Mouse (Mus musculus) forebrain, embryonic 11.5 days (tissue): Measurements from ENCODE around the gene M6pr. TPM values are rescaled to one million over a fixed set of nuclear protein-coding genes. Genes with fewer than 3 reads are reported as not detected.

Experiments
- ATAC-seq: fragments of 200-750 bp; cut with Nextera tagmentation; replicated peaks from 2 replicates; pipeline ENCODE4 v1.8.0; 2017; ENCODE audit warnings: moderate TSS enrichment; ENCODE audit not compliant: low FRiP score
- DNase-seq: peaks from one replicate; pipeline ENCODE4 v3.0.0-alpha.2; 2017; ENCODE audit warnings: low spot score
- H3K27ac ChIP-seq: fragments of 300-500 bp; sonication (generic); 2 replicates; pipeline ENCODE4 v1.5.1; 2014; ENCODE audit warnings: low read depth, low read length
- H3K27me3 ChIP-seq: fragments of 300-500 bp; sonication (generic); 2 replicates; pipeline ENCODE4 v1.6.1; 2014; ENCODE audit warnings: mild to moderate bottlenecking, low read length, mixed read lengths; ENCODE audit not compliant: control insufficient read depth, insufficient read depth
- H3K36me3 ChIP-seq: fragments of 300-500 bp; sonication (generic); 2 replicates; pipeline ENCODE4 v1.6.1; 2014; ENCODE audit warnings: mild to moderate bottlenecking, low read length, moderate library complexity, mixed read lengths; ENCODE audit not compliant: control insufficient read depth, insufficient read depth
- H3K4me1 ChIP-seq: fragments of 300-500 bp; sonication (generic); replicated peaks from 2 replicates; pipeline ENCODE4 v1.6.1; 2014; ENCODE audit warnings: low read length, mixed read lengths; ENCODE audit not compliant: control insufficient read depth, insufficient read depth
- H3K4me2 ChIP-seq: fragments of 300-500 bp; sonication (generic); 2 replicates; pipeline ENCODE4 v1.6.1; 2014; ENCODE audit warnings: low read depth, mild to moderate bottlenecking, low read length, moderate library complexity, mixed read lengths; ENCODE audit not compliant: severe bottlenecking
- H3K4me3 ChIP-seq: fragments of 300-500 bp; sonication (generic); 2 replicates; pipeline ENCODE4 v1.5.1; 2014; ENCODE audit warnings: low read depth, low read length
- H3K9ac ChIP-seq: fragments of 300-500 bp; sonication (generic); 2 replicates; pipeline ENCODE4 v1.6.1; 2014; ENCODE audit warnings: low read length
- H3K9me3 ChIP-seq: fragments of 300-500 bp; sonication (generic); 2 replicates; pipeline ENCODE4 v1.6.1; 2016; ENCODE audit warnings: low read length, mixed read lengths; ENCODE audit not compliant: control insufficient read depth
- WGBS: fragments of 180-500 bp; shearing (Covaris S2); extraction: QIAGEN DNeasy Blood & Tissue Kit; methylation state at CpG from one replicate; pipeline ENCODE4 v1.1.7; 2014; 5-methylcytosine and 5-hydroxymethylcytosine counted together
- polyA plus RNA-seq: library from polyadenylated mRNA; unstranded; fragments of >200 nt; fragmentation: Nextera tagmentation; extraction: Ambion mirVana; gene quantifications from 2 replicates; pipeline ENCODE4 v1.2.1, GENCODE M21; 2014

The M6pr gene
- polyA plus RNA-seq, 1 experiment from 2014 or later, result 77.1 TPM

- WGBS, result 76% methylated on average over 4 of the region's 4 CpGs
- ATAC-seq (no peak), DNase-seq (no peak)
- Histone ChIP-seq H3K27me3 (no peaks in the 10 kb centered on the region), H3K9ac (no peak overlapping the region), H3K36me3 (no peaks in the 10 kb centered on the region), H3K4me3 (no peak overlapping the region), H3K27ac (no peak overlapping the region), H3K4me1 (no peaks in the 10 kb centered on the region), H3K9me3 (no peaks in the 10 kb centered on the region), H3K4me2 (no peak overlapping the region)
Measured at GRCm38 (mm10) chr6:122284304-122284703, 24.2 kb upstream of the M6pr start.

DNA sequence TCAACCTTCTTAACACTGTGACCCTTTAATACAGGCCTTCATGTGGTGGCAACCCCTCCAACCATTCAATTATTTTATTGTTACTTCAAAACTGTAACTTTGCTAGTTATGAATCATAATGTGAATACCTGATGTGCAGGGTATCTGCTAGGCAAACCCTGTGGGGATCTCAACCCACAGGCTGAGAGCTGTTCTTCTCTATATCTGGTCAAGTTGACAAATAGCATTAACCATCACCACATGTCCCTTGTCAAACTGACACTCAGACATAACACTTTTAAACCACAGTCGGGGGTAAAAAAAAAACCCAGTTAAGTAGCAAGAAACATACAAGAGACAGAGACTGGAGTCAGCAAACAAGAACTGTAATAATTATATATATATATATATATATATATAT, 23.7 kb upstream of the M6pr start:
- 83% methylated on average over 1 of the region's 1 CpGs for WGBS
- Histone ChIP-seq H3K36me3 (no peaks in the 10 kb centered on the region), H3K27me3 (no peaks in the 10 kb centered on the region), H3K9me3 (no peaks in the 10 kb centered on the region), H3K4me2 (no peak overlapping the region), H3K9ac (no peak overlapping the region), H3K27ac (no peak overlapping the region), H3K4me3 (no peak overlapping the region), H3K4me1 (no peaks in the 10 kb centered on the region)
- no peak for ATAC-seq
- DNase-seq, result no peak

DNA sequence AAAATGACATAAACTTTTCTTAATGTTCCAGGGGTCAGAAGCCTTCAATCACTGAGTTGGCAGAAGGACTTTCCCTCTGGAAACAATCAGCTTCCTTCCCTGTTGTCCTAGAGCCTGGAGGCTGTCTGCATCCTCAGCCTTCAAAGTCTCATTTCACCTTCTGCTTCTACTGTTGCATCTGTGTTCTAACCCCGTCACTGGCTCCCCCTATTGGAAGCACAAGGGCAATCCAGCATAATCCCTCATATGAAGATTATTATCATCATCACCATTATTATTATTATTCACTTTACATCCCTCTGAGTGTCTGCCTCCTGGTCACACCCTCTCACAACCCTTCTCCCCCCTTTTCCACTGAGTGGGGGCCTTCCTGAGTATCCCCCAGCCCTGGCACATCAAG, 20.3 kb upstream of the M6pr start:
- Histone ChIP-seq H3K4me3 (no peak overlapping the region), H3K9ac (no peak overlapping the region), H3K36me3 (no peaks in the 10 kb centered on the region), H3K4me2 (no peak overlapping the region), H3K4me1 (no peaks in the 10 kb centered on the region), H3K27me3 (no peaks in the 10 kb centered on the region), H3K9me3 (no peaks in the 10 kb centered on the region), H3K27ac (no peak overlapping the region)
- ATAC-seq, result no peak
- WGBS, result 47% methylated on average over 1 of the region's 1 CpGs
- no peak for DNase-seq

DNA sequence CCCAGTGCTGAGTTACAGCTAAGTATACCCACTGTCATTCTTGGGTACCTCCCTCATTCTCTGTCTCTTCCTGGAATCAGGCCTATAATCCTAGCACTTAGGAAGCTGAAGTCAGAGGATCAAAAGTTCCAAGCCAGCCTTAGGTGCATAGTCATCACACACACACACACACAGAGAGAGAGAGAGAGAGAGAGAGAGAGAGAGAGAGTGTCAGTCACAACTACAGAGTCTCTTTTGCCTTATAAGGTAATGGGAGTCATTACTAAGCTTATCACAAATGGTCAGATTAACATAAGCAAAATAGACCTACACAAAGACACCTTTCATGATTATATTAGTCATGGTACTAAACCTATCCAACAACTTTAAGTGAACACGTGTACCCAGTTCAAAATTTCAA, 19.2 kb upstream of the M6pr start:
- H3K4me2 ChIP-seq, result no peak overlapping the region
- no peaks in the 10 kb centered on the region for H3K36me3 ChIP-seq
- no peaks in the 10 kb centered on the region for H3K27me3 ChIP-seq
- WGBS, result 64% methylated on average over 1 of the region's 1 CpGs
- H3K9me3 ChIP-seq, result no peaks in the 10 kb centered on the region
- H3K4me3 ChIP-seq, result no peak overlapping the region
- no peak for ATAC-seq
- no peak overlapping the region for H3K9ac ChIP-seq
- DNase-seq, result no peak
- H3K4me1 ChIP-seq, result no peaks in the 10 kb centered on the region
- no peak overlapping the region for H3K27ac ChIP-seq

DNA sequence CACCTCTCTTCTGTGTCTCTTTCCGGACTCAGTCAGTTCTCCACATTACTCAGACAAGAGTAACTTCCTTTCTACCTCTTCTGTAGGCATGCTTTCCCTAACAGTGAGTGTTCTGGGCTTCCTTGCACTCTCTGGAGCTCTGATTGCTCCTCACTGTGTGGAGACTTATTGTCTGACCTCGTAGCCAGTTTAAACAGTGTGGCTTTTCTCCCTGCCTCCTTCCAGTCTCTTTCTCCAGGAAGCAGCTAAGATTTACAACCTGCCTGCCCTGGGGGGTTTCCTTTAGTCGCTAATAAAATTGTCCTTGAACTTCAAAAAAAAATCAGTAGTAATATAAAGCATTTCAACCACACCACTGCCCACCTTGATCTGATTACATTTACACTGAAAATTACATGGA, 18.3 kb upstream of the M6pr start:
- Histone ChIP-seq H3K36me3 (no peaks in the 10 kb centered on the region), H3K9me3 (no peaks in the 10 kb centered on the region), H3K27me3 (no peaks in the 10 kb centered on the region), H3K27ac (no peak overlapping the region), H3K4me2 (no peak overlapping the region), H3K9ac (no peak overlapping the region), H3K4me3 (no peak overlapping the region), H3K4me1 (no peaks in the 10 kb centered on the region)
- 62% methylated on average over 3 of the region's 3 CpGs for WGBS
- DNase-seq, result no peak
- no peak for ATAC-seq

- no peak overlapping the region for H3K27ac ChIP-seq
- H3K4me1 ChIP-seq, result no peaks in the 10 kb centered on the region
- no peak overlapping the region for H3K4me2 ChIP-seq
- no peak overlapping the region for H3K9ac ChIP-seq
- 78% methylated on average over 2 of the region's 2 CpGs for WGBS
- no peaks in the 10 kb centered on the region for H3K9me3 ChIP-seq
- H3K4me3 ChIP-seq, result no peak overlapping the region
- ATAC-seq (no peak), DNase-seq (no peak)
- no peaks in the 10 kb centered on the region for H3K36me3 ChIP-seq
- no peaks in the 10 kb centered on the region for H3K27me3 ChIP-seq
Measured at GRCm38 (mm10) chr6:122291264-122291663, 17.3 kb upstream of the M6pr start.

DNA sequence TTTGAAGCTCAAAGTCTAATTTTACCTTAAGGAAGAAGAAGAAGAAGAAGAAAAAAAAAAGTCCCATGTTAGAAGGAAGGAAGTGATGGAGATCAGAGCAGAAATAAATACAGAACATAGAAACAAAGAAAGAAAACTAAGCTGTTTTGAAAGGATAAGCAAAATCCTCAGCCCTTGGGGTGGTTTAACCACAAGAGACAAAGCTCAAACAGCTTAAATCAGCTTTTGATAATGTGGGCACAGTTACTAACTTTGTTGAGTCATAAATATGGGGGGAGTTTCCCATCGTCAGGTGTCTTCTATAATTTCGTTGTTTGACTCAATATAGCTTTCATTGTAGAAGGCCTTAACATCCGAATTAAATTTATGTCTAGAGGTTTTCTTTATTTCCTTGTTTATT, 16.8 kb upstream of the M6pr start:
- H3K27me3 ChIP-seq, result no peaks in the 10 kb centered on the region

GRCm38 (mm10) chr6:122292184-122292583, 16.3 kb upstream of the M6pr start:
- H3K9ac ChIP-seq, result no peak overlapping the region
- H3K4me1 ChIP-seq, result no peaks in the 10 kb centered on the region
- no peak overlapping the region for H3K27ac ChIP-seq
- no peaks in the 10 kb centered on the region for H3K9me3 ChIP-seq
- no peak overlapping the region for H3K4me3 ChIP-seq
- H3K36me3 ChIP-seq, result no peaks in the 10 kb centered on the region
- DNase-seq (no peak), ATAC-seq (no peak)
- no peak overlapping the region for H3K4me2 ChIP-seq
- WGBS, result 64% methylated on average over 2 of the region's 2 CpGs
- no peaks in the 10 kb centered on the region for H3K27me3 ChIP-seq

More for the DNA sequence above, 16.8 kb upstream of the M6pr start:
- H3K4me1 ChIP-seq, result no peaks in the 10 kb centered on the region
- DNase-seq (no peak), ATAC-seq (no peak)
- no peak overlapping the region for H3K27ac ChIP-seq
- H3K4me3 ChIP-seq, result no peak overlapping the region
- no peaks in the 10 kb centered on the region for H3K9me3 ChIP-seq
- H3K36me3 ChIP-seq, result no peaks in the 10 kb centered on the region
- no peak overlapping the region for H3K9ac ChIP-seq
- no peak overlapping the region for H3K4me2 ChIP-seq
- WGBS, result 87% methylated on average over 3 of the region's 3 CpGs

GRCm38 (mm10) chr6:122293121-122293520, 15.4 kb upstream of the M6pr start:
- Histone ChIP-seq H3K9ac (no peak overlapping the region), H3K27ac (no peak overlapping the region), H3K4me1 (no peaks in the 10 kb centered on the region), H3K27me3 (no peaks in the 10 kb centered on the region), H3K4me3 (no peak overlapping the region), H3K4me2 (no peak overlapping the region), H3K36me3 (no peaks in the 10 kb centered on the region), H3K9me3 (no peaks in the 10 kb centered on the region)
- 91% methylated on average over 8 of the region's 8 CpGs for WGBS
- DNase-seq (no peak), ATAC-seq (no peak)
